ENCODE assay signal across 9 mouse cellular contexts in genomic region chr17:88629931-88630553, GRCm38 (mm10). TPM values are rescaled to one million over a fixed set of nuclear protein-coding genes. Genes with fewer than 3 reads are reported as not detected.
DNase-seq lines count a peak whose midpoint lies in the region; ATAC-seq lines count a peak whose summit lies in the region.
"Had no signal": no experiment of that assay in that cellular context is flagged by ENCODE, and none has a peak within 500 bp of the region (broad histone marks: within the 10 kb centered on the region; RNA-seq: fewer than 3 reads in every experiment).

No protein-coding gene starts in this region.

- H3K27ac ChIP-seq in forebrain, embryonic 12.5 days, result peak overlapping the region; percentile 84
- peak overlapping the region; percentile 66; the same call in 1 of the 2 replicates for H3K27ac ChIP-seq in limb, embryonic 10.5 days
- peak overlapping the region; percentile 58 for H3K27ac ChIP-seq in midbrain, embryonic 16.5 days (ENCODE audit: low read length)

- H3K9me3 ChIP-seq in forebrain, embryonic 12.5 days, result no peaks in the 10 kb centered on the region
- no peaks in the 10 kb centered on the region for H3K9me3 ChIP-seq in limb, embryonic 10.5 days (replicated peaks)
- no peaks in the 10 kb centered on the region for H3K9me3 ChIP-seq in midbrain, embryonic 16.5 days (replicated peaks; ENCODE audit: control insufficient read depth, low read length, poor library complexity, severe bottlenecking)

- H3K4me2 ChIP-seq in forebrain, embryonic 12.5 days, result no peak overlapping the region
- no peak overlapping the region for H3K4me2 ChIP-seq in midbrain, embryonic 16.5 days (ENCODE audit: low read length)

- H3K4me3 ChIP-seq in forebrain, embryonic 12.5 days (replicated peaks), result no peak overlapping the region
- H3K4me3 ChIP-seq in limb, embryonic 10.5 days, result no peak overlapping the region
- no peak overlapping the region for H3K4me3 ChIP-seq in midbrain, embryonic 16.5 days (ENCODE audit: low read depth, low read length)
- H3K4me3 ChIP-seq: erythroblast, embryonic 14.5 days had no signal

- DNase-seq in adrenal gland, adult 2 months, result peak; percentile 41
- DNase-seq in adrenal gland, adult 8-10 months, result no peak
- peak; percentile 52 to 76 for DNase-seq in heart, postnatal 36 days
- peak; percentile 18 for DNase-seq in limb, embryonic 10.5 days (ENCODE audit: low spot score)

- H3K27me3 ChIP-seq in forebrain, embryonic 12.5 days, result no peaks in the 10 kb centered on the region
- H3K27me3 ChIP-seq in limb, embryonic 10.5 days (ENCODE audit: low read depth, poor library complexity, severe bottlenecking), result no peaks in the 10 kb centered on the region
- no peaks in the 10 kb centered on the region for H3K27me3 ChIP-seq in midbrain, embryonic 16.5 days (ENCODE audit: control insufficient read depth, insufficient read depth, low read depth, low read length)

- peaks cover 37% of the 10 kb centered on the region for H3K4me1 ChIP-seq in forebrain, embryonic 12.5 days
- peaks cover 41% of the 10 kb centered on the region for H3K4me1 ChIP-seq in limb, embryonic 10.5 days
- H3K4me1 ChIP-seq in midbrain, embryonic 16.5 days (ENCODE audit: control insufficient read depth, insufficient read depth, low read length), result peaks cover 14% of the 10 kb centered on the region; the same call in 1 of the 2 replicates

- intact Hi-C loops in heart, postnatal 36 days (cut with DNase I), result loop anchor here (10.0 kb wide), 2 partner anchors 185 to 565 kb away; partner anchors contain the start of genes Fbxo11 and Foxn2

- no peaks in the 10 kb centered on the region for H3K36me3 ChIP-seq in forebrain, embryonic 12.5 days (replicated peaks)
- 0 out of 2 replicates have a peak, but pooled peaks cover under 1% of the 10 kb centered on the region for H3K36me3 ChIP-seq in limb, embryonic 10.5 days
- no peaks in the 10 kb centered on the region for H3K36me3 ChIP-seq in midbrain, embryonic 16.5 days (ENCODE audit: control insufficient read depth, insufficient read depth, low read length)

- WGBS in forebrain, embryonic 12.5 days, result 12% methylated on average over 11 of the region's 11 CpGs
- whole genome bisulfite sequencing in limb, embryonic 10.5 days, result 37% methylated on average over 11 of the region's 11 CpGs
- 12% methylated on average over 11 of the region's 11 CpGs for WGBS in midbrain, embryonic 16.5 days

- ATAC-seq in forebrain, embryonic 12.5 days (ENCODE audit: low FRiP score), result peak; percentile 76
- peak; percentile 81 for ATAC-seq in midbrain, embryonic 16.5 days
- no peak for ATAC-seq in activated CD4-positive, CD25-positive, alpha-beta regulatory T cell, adult 4 months
- ATAC-seq in granulocyte monocyte progenitor cell, adult 5-6 weeks (replicated peaks; ENCODE audit: poor library complexity, severe bottlenecking), result no peak

- H3K9ac ChIP-seq in forebrain, embryonic 12.5 days, result peak overlapping the region; percentile 25; the same call in 1 of the 2 replicates
- no peak overlapping the region for H3K9ac ChIP-seq in midbrain, embryonic 16.5 days (ENCODE audit: low read depth, low read length)

RNA-seq across cellular contexts. Expression of gene Ston1, which starts 32.6 kb away (rescaled TPM):
- total RNA-seq in adrenal gland, adult 2 months (2021), result 10 to 100 TPM; 39.0 to 46.7 TPM
- polyA plus RNA-seq in adrenal gland, adult 2 months (2012; rRNA removed), result 7.8 and 13.6 TPM in 2 replicates
- 10 to 100 TPM; 32.2 to 49.3 (median 41.6) TPM for total RNA-seq in adrenal gland, adult 8-10 months (2022)
- 1.5 and 2.4 TPM in 2 replicates for polyA plus RNA-seq in forebrain, embryonic 12.5 days (2016; fragmentation: Nextera tagmentation; extraction: Ambion mirVana)
- 10 to 100 TPM; 17.4 to 20.3 TPM for total RNA-seq in heart, postnatal 36 days (2021)
- polyA plus RNA-seq in limb, embryonic 10.5 days (2016; fragmentation: Nextera tagmentation; extraction: Ambion mirVana), result 2.4 and 3.0 TPM in 2 replicates
- polyA plus RNA-seq in midbrain, embryonic 16.5 days (2015; fragmentation: Nextera tagmentation; extraction: Ambion mirVana), result 1.0 and 1.7 TPM in 2 replicates
- 1 to 10 TPM; 1.1 to 4.4 TPM for polyA plus RNA-seq in activated CD4-positive, CD25-positive, alpha-beta regulatory T cell, adult 4 months (2017; shearing (Covaris generic))
- 0.51 TPM in 1 of 2 replicates, not detected in the other for total RNA-seq in granulocyte monocyte progenitor cell, adult 5-6 weeks (2014; fragmentation: Nextera tagmentation)
- not detected in 2 replicates for total RNA-seq in granulocyte monocyte progenitor cell, adult 5-6 weeks (2017)
- polyA plus RNA-seq: erythroblast, embryonic 14.5 days had no signal

RNA-seq across cellular contexts. Expression of gene Gtf2a1l, which starts 38.4 kb away (rescaled TPM):
- under 1 TPM in 1 of 2 experiments, not detected in 1; 0.17 TPM for total RNA-seq in adrenal gland, adult 2 months (2021)
- polyA plus RNA-seq in adrenal gland, adult 2 months (2012; rRNA removed), result not detected in 2 replicates
- total RNA-seq in adrenal gland, adult 8-10 months (2022), result not detected
- polyA plus RNA-seq in forebrain, embryonic 12.5 days (2016; fragmentation: Nextera tagmentation; extraction: Ambion mirVana), result not detected in 2 replicates
- not detected for total RNA-seq in heart, postnatal 36 days (2021)
- 0.24 and 0.38 TPM in 2 replicates for polyA plus RNA-seq in limb, embryonic 10.5 days (2016; fragmentation: Nextera tagmentation; extraction: Ambion mirVana)
- polyA plus RNA-seq in midbrain, embryonic 16.5 days (2015; fragmentation: Nextera tagmentation; extraction: Ambion mirVana), result 0.39 and 0.49 TPM in 2 replicates
- polyA plus RNA-seq in activated CD4-positive, CD25-positive, alpha-beta regulatory T cell, adult 4 months (2017; shearing (Covaris generic)), result under 1 TPM in 1 of 2 experiments, not detected in 1; 0.61 TPM
- total RNA-seq in granulocyte monocyte progenitor cell, adult 5-6 weeks (2014; fragmentation: Nextera tagmentation), result not detected in 2 replicates
- not detected in 2 replicates for total RNA-seq in granulocyte monocyte progenitor cell, adult 5-6 weeks (2017)
- polyA plus RNA-seq: erythroblast, embryonic 14.5 days had no signal

Comparison
In these comparisons a context has a peak if more than half of its experiments do, and no peak if none do; other contexts are left out.
1. ATAC-seq: peak in forebrain, embryonic 12.5 days (single experiment) and midbrain, embryonic 16.5 days (single experiment); none in activated CD4-positive, CD25-positive, alpha-beta regulatory T cell, adult 4 months (single experiment) and granulocyte monocyte progenitor cell, adult 5-6 weeks (single experiment).
2. Peak in every context shown above with its lines, with median percentiles within 50 percentile points of each other: H3K27ac ChIP-seq.